Mouse (Mus musculus) embryonic facial prominence, embryonic 12.5 days (tissue): ENCODE data around the gene Tmem237. TPM values are rescaled to one million over a fixed set of nuclear protein-coding genes. Genes with fewer than 3 reads are reported as not detected.

Experiments used
- ATAC-seq: fragments of 200-750 bp; cut with Nextera tagmentation; 2 replicates; pipeline ENCODE4 v1.8.0; 2017; ENCODE audit not compliant: insufficient number of reproducible peaks, insufficient read depth, low FRiP score, low TSS enrichment
- H3K27ac ChIP-seq: fragments of 300-500 bp; sonication (generic); 2 replicates; pipeline ENCODE4 v1.5.1; 2016; ENCODE audit warnings: mild to moderate bottlenecking
- H3K27me3 ChIP-seq: fragments of 300-500 bp; sonication (generic); 2 replicates; pipeline ENCODE4 v1.6.1; 2016; ENCODE audit warnings: mild to moderate bottlenecking, moderate library complexity
- H3K36me3 ChIP-seq: fragments of 300-500 bp; sonication (generic); 2 replicates; pipeline ENCODE4 v1.6.1; 2016; ENCODE audit warnings: mild to moderate bottlenecking
- H3K4me1 ChIP-seq: fragments of 300-500 bp; sonication (generic); 2 replicates; pipeline ENCODE4 v1.6.1; 2016
- H3K4me2 ChIP-seq: fragments of 300-500 bp; sonication (generic); replicated peaks from 2 replicates; pipeline ENCODE4 v1.6.1; 2016; ENCODE audit warnings: mild to moderate bottlenecking, moderate library complexity
- H3K4me3 ChIP-seq: fragments of 300-500 bp; sonication (generic); 2 replicates; pipeline ENCODE4 v1.5.1; 2016; ENCODE audit warnings: mild to moderate bottlenecking
- H3K9ac ChIP-seq: fragments of 300-500 bp; sonication (generic); 2 replicates; pipeline ENCODE4 v1.6.1; 2016; ENCODE audit warnings: mild to moderate bottlenecking, moderate library complexity
- H3K9me3 ChIP-seq: fragments of 300-500 bp; sonication (generic); 2 replicates; pipeline ENCODE4 v1.6.1; 2016; ENCODE audit warnings: mild to moderate bottlenecking, moderate library complexity
- WGBS: fragments of 180-500 bp; shearing (Covaris S2); methylation state at CpG from one replicate; pipeline ENCODE4 v1.1.7; 2016; 5-methylcytosine and 5-hydroxymethylcytosine counted together
- polyA plus RNA-seq: library from polyadenylated mRNA; unstranded; fragments of >200 nt; fragmentation: Nextera tagmentation; extraction: Ambion mirVana; gene quantifications from 2 replicates; pipeline ENCODE4 v1.2.1, GENCODE M21; 2016

The Tmem237 gene
- polyA plus RNA-seq, 1 experiment from 2014 or later, result 37.0 TPM

DNA sequence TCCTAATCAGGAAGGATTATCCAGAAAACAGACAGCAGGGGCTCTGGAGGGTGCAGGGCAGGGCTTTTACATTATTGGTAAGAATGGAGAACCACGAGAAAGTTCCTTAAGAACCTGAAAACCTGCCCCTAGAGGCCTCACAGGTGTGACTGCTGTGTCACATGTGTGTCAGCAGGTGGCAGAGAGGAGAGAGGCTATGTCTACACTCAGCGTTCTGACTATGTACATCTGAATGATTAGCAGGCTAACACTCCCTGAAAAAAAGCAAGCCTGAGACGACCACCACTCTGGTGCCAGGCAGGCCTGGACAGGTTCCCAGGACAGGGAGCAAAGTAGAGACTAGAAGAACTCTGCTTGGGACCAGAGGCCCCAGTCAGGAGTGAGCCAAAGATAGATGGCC lies 49.3 kb downstream of the Tmem237 start:
- Histone ChIP-seq H3K9me3 (no peaks in the 10 kb centered on the region), H3K4me1 (no peaks in the 10 kb centered on the region), H3K27me3 (no peaks in the 10 kb centered on the region), H3K9ac (no peak overlapping the region), H3K36me3 (no peaks in the 10 kb centered on the region), H3K4me3 (no peak overlapping the region), H3K27ac (no peak overlapping the region), H3K4me2 (no peak overlapping the region)
- ATAC-seq, result no peak
- WGBS, result 35% methylated on average over 3 of the region's 3 CpGs

DNA sequence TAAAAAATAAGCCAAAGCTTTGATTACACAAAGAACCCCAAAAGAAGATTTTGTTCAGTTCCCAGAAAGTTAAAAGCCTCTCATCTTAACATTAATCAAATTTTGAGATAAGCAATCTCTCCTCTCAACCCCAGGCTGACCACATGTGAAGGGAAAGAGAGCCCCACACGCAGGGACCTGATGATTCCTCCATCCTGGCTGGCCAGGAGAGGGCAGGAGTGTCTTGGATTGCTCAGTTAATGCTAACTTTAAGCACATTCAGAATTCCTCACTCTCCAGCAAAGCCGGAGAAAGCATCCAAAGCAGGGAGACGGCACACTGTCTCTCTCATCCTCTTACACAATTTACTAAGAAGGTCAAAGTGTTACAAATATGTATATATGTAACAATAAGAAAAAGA lies 52.2 kb downstream of the Tmem237 start:
- 4% methylated on average over 3 of the region's 3 CpGs for WGBS
- no peak overlapping the region for H3K4me3 ChIP-seq
- H3K9ac ChIP-seq, result no peak overlapping the region
- H3K4me2 ChIP-seq, result no peak overlapping the region
- ATAC-seq, result no peak
- H3K27ac ChIP-seq, result no peak overlapping the region
- no peaks in the 10 kb centered on the region for H3K4me1 ChIP-seq
- no peaks in the 10 kb centered on the region for H3K36me3 ChIP-seq
- H3K9me3 ChIP-seq, result no peaks in the 10 kb centered on the region
- H3K27me3 ChIP-seq, result no peaks in the 10 kb centered on the region

DNA sequence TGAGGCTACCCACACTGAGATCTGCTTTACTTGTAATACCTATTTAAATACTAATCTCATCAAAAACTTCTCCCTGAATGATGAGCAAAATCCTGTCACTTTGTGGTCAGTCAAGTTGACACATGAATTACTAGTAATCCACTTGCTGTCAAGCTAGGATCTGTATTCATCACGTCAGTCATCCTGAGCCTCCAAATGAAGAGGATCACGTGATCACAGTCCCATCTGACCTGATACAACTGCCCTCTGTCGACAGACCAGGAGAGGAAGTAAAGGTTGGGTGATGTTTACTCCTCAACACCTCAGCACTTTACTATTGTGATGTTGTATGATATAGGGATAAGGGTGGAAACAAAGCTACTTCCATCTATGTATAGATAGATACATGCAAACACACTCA lies 56.5 kb downstream of the Tmem237 start:
- H3K4me1 ChIP-seq, result no peaks in the 10 kb centered on the region
- no peak overlapping the region for H3K27ac ChIP-seq
- no peak overlapping the region for H3K4me2 ChIP-seq
- no peaks in the 10 kb centered on the region for H3K27me3 ChIP-seq
- H3K9me3 ChIP-seq, result no peaks in the 10 kb centered on the region
- 46% methylated on average over 3 of the region's 3 CpGs for WGBS
- no peak overlapping the region for H3K4me3 ChIP-seq
- no peak for ATAC-seq
- no peak overlapping the region for H3K9ac ChIP-seq
- no peaks in the 10 kb centered on the region for H3K36me3 ChIP-seq

DNA sequence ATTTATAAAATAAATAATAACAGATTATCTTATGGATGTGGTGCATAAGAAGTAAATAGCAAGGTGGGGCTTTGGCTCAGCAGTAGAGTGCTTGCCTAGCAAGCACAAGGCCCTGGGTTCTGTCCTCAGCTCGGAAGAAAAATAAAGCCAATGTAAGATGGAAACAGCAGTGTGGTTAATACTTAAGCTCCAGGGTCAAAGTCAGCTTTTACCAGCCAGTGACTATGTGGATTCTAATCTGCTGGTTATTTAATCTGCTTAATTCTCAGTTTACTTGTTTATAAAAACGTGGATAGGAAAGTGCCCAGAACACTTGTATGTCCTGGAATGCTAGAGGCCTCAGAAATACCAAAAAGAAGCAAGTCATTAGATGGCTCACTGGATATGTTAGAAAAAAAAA lies 63.3 kb downstream of the Tmem237 start:
- WGBS, result 65% methylated on average over 2 of the region's 2 CpGs
- H3K36me3 ChIP-seq, result no peaks in the 10 kb centered on the region
- no peaks in the 10 kb centered on the region for H3K27me3 ChIP-seq
- no peak overlapping the region for H3K4me3 ChIP-seq
- no peaks in the 10 kb centered on the region for H3K4me1 ChIP-seq
- no peaks in the 10 kb centered on the region for H3K9me3 ChIP-seq
- H3K27ac ChIP-seq, result no peak overlapping the region
- H3K9ac ChIP-seq, result no peak overlapping the region
- no peak overlapping the region for H3K4me2 ChIP-seq
- no peak for ATAC-seq

DNA sequence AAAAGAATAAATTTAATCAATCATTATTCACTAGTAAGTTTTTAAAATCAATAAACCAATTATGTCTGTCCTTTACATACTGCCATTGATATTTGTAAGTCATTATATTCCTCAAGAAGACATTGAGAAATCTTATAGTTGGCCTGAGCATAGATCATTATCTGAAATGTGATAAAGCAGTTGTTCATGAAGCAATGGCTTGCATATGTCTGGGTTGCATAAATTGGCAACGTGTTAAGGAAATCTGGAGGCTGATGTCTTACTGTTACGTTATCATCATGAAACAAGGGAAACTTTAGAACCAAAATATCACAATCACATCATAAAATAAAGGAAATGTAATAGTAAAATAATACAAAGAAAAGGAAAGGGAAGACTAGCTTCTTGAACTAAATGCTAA lies 68.9 kb downstream of the Tmem237 start:
- no peaks in the 10 kb centered on the region for H3K36me3 ChIP-seq
- no peak overlapping the region for H3K4me3 ChIP-seq
- no peak overlapping the region for H3K27ac ChIP-seq
- 63% methylated on average over 2 of the region's 2 CpGs for WGBS
- H3K4me1 ChIP-seq, result no peaks in the 10 kb centered on the region
- no peak for ATAC-seq
- H3K27me3 ChIP-seq, result no peaks in the 10 kb centered on the region
- H3K9me3 ChIP-seq, result no peaks in the 10 kb centered on the region
- H3K9ac ChIP-seq, result no peak overlapping the region
- H3K4me2 ChIP-seq, result no peak overlapping the region

Other genes with a start within 250 kb of the Tmem237 start
- 12.6 and 13.5 TPM in 2 replicates for gene Trak2, start 147.0 kb downstream of the Tmem237 start, polyA plus RNA-seq
- 28.8 and 30.8 TPM in 2 replicates for gene Stradb, start 146.9 kb downstream of the Tmem237 start, polyA plus RNA-seq
- gene C2cd6, start 25.5 kb downstream of the Tmem237 start, polyA plus RNA-seq, result not detected in 2 replicates
- gene Mpp4, start 43.0 kb upstream of the Tmem237 start, polyA plus RNA-seq, result 0.19 and 0.32 TPM in 2 replicates
- 14.9 and 15.4 TPM in 2 replicates for gene Als2, start 116.8 kb upstream of the Tmem237 start, polyA plus RNA-seq
- 0.47 and 0.67 TPM in 2 replicates for gene Cdk15, start 136.5 kb upstream of the Tmem237 start, polyA plus RNA-seq